Mouse (Mus musculus) right cerebral cortex, adult 2 months (tissue): ENCODE measurements at regions not wholly inside any gene's neighbourhood (a gene's known extent, or its start where the extent isn't known, plus 50 kb on each side); places are given as distances from the start of the nearest gene placed in this dataset.
"Not testable (repeated sequence)": the region's sequence is repeated elsewhere in the genome, so short reads cannot be mapped to it uniquely, and the experiment has no call there.

Source experiments
- DNase-seq, 2 experiments: peaks; one replicate each; pipeline ENCODE4 v3.0.0; 2021 to 2022; ENCODE audit warnings: low spot score in 2 of 2

DNA sequence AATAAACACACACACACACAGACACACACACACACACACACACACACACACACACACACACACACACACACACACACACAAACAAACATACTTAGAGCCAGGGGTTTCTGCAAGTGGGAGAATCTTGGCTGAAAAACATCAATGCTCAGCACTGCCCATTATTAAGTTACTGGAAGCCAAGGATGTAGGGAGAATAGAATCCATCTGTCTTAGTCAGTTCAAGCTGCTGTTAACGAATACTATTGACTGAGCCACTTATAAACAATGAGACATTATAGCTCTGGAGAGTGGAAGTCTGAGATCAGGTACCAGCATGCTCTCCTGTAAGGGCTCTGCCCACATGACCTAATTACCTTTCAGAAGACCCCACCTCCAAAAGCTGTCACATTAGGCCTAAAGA, 87.4 kb downstream of the Fam174b start:
- DNase-seq = no peak

- no peak for DNase-seq
These were observed 90.5 kb downstream of the Fam174b start for GRCm38 (mm10) chr7:73830581-73830980.

DNA sequence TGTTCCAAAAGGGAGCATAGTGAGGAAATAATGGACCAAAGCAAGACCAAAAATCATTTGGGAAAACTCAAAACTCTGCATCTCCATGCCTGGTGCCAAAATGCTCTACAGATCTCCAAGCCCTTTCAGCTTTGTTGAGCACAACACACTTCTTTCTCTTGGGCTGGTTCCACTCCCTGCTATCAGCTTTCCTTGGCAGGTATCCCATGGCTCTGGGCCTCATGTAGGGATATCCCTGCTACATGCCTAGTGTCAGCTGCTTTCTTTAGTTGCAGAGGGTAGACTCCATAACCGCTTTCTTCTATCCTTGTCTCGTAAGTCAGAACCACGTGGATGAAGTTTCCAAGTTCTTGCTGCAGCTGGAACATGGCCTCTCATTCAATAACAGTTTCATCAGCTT, 100.3 kb downstream of the Fam174b start:
- DNase-seq = no peak

DNA sequence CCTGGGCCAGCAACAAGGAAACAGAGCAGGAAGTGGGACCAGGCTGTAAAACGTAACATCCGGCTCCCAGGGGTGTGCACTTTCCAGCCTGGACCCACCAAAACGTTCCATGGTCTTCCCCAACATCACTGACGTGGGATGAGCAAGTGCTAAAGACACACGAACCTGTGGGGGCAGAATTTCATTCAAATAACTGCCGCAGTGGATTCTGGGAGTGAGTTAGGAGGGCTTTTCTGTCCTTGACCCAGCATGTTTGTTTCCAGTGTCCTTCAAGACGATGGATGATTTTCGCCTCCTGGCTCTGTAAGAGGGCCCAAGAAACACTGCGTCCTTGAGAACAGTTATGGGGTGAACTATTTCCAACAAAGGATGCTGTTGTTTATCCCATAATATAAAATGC, 112.1 kb downstream of the Fam174b start:
- no peak for DNase-seq

- DNase-seq = not testable (repeated sequence)
These were observed 113.3 kb downstream of the Fam174b start for GRCm38 (mm10) chr7:73853296-73853950.

GRCm38 (mm10) chr7:73855489-73855888, 115.4 kb downstream of the Fam174b start:
- DNase-seq = peak; percentile 46 to 52

GRCm38 (mm10) chr7:73856908-73857307, 116.8 kb downstream of the Fam174b start:
- DNase-seq = no peak

DNA sequence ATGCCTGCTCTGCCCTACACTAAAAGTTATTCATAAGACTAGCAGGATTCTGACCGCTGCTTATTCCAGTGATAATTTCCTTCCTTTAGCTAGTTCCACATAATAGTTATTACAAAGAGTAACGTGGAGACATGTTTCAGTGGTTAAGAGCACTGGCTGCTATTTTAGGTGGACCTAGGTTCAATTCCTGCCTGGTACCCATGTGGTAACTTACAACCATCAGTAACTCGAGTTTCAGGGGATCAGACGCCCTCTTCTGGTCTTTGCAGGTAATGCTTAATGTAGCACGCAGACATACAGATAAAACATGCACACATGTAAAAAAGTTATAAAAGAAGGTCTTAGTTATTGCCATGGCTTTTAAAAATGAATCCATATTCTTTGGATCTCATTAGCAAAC, 125.0 kb downstream of the Fam174b start:
- DNase-seq = no peak

- DNase-seq = no peak
These were observed 132.1 kb downstream of the Fam174b start for GRCm38 (mm10) chr7:73872181-73872580.

DNA sequence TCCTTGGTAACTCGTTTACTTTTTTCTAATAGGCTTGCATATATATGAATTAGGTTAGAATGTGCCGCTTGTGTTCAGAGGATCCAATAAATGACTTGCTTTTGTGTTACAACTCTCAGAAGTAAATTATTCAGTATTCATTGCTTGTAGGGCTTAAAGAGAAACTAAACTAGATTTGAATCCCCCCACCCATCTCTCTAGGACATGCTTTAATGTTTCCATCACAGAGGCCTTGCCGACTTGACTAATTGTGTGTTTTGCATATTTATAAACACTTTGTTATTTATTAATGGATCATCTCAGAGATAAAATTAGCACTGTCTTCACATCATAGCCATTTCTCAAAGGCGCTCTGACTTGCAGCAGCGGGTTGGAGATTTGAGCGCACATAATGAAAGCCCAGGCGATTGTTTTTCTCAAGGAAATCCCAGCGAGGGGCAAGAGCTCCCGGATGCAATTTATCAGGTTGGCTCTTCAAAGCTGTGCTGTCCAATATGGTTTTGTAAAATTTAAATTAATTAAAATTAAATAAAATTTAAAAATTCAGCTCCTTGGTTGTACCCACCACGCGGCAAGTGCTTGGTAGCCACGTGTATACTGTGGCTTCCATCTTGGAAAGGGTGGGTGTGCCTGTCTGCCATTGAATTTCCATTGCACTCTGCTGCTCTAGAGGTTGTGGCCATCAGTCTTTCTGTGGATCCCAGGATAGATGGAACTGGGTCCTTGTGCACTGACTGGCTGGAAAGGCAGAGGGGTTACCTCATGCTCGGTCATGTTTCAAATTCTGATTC, 132.0 kb downstream of the St8sia2 start:
- DNase-seq = no peak

DNA sequence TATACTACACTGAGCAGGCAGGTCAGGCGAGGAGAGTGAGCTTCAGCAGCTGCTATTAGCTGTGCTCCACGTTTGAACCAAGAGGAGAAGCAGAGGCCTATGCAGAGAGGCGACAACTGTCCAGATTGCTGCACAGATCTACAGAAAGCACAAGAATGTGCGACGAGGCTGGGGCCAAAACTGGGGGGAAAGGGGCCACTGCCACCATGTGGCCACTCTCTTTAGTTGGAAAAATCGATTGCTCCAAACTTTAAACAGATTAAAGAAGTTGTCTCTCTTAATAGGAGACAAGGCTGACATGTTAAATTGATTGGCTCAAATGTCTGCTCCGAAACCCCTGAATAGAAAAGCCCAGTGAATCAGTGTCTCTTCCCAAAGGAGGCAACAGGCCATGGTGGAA, 127.3 kb downstream of the St8sia2 start:
- DNase-seq = no peak
